Mouse (Mus musculus): ENCODE data around the gene Olfr1441.

GRCm38 (mm10) chr19:12457401-12458066, 40.3 kb downstream of the Olfr1441 start:
- TF ChIP-seq CTCF (IDR thresholded peaks at IDR 0.05; ENCODE audit: insufficient read depth, low read depth, low read length) (no peak), POLR2A (IDR thresholded peaks at IDR 0.05; ENCODE audit: insufficient read depth, low read depth, low read length) (no peak)

Data from olfactory bulb, adult 2 months (tissue).